Mouse (Mus musculus) layer of hippocampus, adult 11-12 months (tissue): Measurements from ENCODE around the gene Ccna1.

Source experiments
- DNase-seq: peaks from one replicate; pipeline ENCODE4 v3.0.0; 2022; ENCODE audit warnings: low spot score

Gene Ccna1

DNA sequence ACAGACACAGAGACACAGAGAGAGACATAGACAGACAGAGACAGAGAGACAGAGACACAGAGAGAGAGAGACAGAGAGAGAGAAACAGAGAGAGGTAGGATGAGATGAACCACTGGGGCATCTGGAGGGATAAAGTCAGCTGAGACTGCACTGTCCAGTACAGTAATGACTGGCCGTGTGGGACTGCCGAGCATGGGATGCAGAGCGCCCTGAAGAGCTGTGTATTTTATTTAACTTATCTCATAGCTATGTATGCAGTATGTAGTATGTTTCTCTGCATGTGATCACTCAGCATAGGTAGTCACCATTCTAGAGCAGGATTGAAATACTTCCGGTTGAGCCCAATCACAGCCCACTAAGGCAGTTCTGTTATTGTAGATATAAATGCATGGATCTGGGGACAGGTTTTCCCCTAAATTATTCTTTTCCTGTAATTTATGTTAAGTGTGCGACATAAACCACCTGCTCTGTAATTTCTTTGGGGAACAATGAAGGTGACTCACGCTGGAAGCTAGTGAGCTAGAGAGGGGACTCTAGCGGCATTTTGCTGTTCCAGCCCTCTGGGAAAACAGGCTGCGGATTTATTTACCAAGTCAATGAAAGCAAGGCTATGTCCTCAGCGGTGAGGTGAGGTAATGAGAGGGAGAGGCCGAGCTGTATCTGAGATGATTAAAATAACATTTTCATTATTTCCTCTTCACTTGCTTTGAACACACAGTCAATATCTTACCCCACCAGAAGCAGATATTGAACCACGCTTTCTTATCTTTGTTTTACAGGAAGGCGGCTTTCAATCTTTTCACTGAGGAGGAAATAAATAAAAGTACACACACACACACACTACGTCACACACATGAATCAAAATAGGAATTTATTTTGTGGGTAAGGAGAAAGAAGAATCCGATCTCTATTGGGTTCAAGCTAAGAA, 10.7 kb upstream of the Ccna1 start:
- no peak for DNase-seq

DNA sequence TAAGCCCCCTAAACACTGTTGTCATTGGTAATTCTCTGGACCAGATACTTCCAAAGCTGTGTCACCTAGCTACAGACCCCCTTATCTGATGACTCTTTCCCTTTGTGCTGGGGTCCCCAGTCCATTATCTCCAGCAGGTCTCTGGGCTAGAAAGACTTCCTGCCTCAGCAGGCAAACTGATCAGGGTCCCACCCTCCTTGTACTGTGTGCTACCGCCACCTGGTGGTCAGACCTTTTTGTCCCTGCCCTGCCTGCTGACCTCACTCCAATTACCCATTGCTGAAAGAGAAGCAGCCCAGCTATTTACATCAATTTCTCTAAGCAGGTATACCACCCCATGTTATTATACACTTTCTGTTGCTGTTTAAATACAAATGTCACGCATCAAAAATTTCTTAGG, 9.1 kb upstream of the Ccna1 start:
- DNase-seq: peak; percentile 82

DNA sequence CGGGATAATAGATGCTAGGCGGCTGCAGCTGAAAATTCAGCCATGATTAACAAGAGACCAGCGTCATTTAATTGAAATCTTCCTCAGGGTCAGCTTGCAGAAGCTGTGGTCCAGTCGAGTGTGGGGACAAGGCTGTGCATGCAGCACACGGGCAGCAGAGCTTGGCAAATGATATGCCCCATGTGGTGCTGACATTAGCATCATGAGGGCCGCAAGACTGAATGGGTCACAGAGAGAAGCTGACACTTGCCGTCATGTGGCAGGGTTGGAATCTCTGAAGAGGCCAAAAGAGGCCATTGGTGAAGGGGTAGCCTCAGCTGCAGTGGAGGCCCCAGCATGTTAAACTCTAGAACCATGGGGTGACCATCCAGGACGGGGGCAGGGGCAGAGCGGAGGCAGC, 7.4 kb upstream of the Ccna1 start:
- DNase-seq: no peak

DNA sequence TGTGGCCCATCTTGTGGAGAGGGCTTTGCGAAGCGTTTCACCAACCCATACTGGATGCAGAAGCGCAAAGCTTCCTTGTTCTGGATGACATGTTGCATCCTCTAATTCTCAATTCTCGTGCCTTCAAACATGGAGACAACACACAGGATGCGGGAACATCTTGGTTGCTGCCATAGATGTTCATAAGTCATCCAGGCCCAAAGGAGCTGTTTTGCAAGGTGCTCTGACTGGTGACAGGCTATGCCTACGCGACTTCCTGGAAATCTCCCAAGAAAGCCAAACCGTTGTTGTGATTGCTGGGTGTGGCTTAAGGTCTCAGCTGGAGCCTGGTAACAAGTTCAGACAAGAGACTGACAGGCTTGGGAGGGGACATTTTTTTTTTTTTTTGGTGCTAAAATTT, 1.1 kb upstream of the Ccna1 start:
- no peak for DNase-seq

DNA sequence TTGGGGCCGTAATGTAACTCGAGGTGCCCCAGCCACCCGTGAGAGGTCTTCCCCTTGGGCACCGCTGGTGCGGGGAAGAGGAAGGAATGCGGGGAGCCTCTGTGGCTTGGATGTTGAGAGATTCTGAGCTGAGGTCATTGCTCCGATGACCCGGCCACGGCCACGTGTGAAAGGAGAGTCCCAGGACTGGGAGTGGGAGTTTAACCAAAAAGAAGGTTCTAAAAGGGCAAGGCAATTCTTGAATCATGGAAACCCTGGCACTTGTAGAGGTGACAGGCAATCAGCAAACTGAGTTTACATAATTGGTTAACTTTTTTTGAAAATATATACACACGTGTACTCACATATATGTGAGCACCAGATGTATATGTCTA, 433 bp upstream of the Ccna1 start:
- DNase-seq: no peak

DNA sequence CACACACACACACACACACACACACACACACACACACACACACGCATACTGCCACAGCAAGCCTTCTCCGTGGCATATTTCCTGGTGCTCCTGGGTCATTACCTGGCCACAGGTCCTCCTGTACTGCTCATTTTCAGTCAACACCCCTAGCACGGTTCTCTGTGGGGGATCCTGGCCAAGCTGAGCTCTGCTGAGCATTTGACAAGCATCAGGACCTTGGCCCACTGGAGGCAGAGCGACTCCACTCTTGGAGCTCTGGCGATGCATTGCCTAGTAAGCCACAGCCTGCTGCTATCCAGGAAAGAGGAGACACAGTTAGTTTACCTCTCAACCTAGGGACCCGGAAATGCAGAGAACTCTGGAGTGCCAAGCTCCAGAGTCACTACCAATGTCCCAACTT, 1.1 kb downstream of the Ccna1 start:
- DNase-seq: no peak

DNA sequence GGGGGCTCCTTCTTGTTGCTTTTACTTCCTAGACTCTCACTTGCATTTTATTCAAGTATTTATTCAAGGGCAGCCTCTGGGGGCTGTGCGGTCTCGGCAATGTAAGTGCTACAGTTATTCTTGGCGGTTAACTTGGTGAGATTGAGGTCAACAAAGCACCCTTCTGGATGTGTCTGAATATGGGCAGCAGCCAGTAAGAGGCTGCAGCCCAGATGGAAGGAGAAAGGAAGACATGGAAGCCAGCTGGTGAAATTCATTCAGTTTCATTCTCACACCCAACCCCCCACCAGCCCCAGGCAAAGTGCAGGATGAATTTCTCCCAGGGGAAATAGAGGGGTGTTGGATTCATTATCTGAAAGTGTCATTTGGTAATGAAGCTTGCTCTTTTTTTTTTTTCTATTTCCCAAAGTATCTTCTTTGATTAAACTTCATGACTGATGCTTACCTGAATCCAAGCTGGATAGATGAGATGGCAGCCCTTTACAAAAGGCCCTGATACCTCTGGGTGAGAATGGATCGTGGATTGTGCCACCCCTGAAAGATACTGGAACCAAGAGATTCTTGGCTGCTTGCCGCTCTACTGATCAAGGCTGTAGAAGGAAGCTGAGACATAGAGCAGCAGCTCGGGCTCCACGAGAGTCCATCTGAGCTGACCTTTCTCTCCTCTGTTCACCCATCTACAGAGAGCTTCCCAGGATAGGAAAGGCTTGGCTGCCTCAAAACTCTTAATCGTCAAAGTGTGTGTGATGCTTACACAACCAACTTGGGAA, 10.5 kb downstream of the Ccna1 start:
- DNase-seq: peak; percentile 27

DNA sequence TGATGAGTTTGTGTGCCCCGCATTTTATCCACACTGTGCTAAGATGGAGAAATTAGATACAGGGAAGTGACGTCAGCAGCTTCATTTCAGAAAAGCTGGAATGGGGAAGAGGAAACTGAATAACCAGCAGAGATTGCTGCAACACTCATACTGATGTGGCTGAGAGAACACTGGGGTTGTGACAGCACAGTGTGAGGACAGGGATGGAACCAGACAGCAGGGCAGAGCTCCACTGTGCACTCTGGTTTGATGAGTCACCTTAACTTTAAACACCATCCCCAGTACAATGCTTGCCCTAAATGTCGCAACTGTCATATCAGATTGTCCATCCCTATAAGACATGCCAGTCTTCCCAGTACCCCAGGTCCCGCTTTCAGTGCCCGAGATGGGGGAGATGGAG, 17.7 kb downstream of the Ccna1 start:
- no peak for DNase-seq

DNA sequence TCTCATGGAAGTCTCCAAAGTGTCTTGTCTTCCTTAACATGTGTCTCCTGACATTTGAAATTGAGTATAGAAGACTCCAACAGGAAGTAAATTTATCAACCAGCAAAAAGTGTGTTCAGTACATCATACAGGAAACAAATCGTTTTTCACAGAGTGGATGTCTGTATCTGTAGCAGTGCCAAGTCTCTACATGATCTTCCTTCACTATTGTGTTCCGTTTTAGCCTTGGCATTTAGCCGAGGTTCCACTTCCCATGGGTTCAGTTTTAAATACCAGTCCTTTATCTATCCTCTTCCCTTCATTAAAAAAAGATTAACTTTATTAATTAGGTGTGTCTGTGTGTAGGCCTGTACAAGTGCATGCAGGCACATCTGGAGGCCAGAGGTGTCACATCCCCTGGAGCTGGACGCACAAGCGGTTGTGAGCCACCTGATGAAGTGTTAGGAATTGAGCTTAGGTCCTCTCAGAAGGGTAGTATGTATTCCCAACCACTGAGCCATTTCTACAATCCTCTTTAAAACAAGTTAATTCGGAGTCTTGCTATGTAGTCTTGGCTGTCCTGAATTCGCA, 27.9 kb downstream of the Ccna1 start:
- no peak for DNase-seq

DNA sequence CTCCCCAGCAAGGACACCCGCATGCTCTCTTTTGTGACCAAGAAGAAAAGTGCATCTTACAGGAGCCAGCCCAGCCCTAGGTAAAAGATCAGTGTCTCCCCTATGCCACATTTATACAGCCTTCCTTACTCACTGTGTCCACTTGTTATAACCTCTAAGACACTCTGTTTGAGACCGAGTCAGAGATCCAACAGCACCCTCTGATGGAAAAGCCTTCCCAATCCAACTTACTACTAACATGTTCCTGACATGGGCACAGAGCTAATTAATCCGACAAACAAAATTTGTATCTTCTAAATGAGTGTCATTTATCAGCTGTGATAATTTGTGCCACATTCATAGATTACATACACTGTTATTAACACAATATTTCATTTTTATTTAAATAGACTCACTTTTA, 29.8 kb downstream of the Ccna1 start:
- no peak for DNase-seq

DNA sequence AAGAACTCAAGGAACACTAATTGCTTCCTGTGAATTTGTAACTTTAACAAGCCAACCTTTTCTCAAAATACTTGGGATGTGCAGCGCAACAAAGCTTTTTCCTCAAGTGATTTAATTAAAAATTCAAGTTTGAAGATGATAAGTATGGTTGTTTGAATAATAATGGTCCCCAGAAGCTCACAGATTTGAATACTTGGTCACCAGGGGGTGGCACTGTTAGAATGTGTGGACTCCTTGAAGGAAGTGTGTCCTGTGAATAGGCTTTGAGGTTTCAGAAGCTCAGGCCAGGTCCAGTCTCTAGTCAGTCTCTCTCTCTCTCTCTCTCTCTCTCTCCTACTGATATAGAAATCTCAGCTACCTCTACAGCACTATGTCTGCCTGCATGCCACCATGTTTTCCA, 32.0 kb downstream of the Ccna1 start:
- no peak for DNase-seq

DNA sequence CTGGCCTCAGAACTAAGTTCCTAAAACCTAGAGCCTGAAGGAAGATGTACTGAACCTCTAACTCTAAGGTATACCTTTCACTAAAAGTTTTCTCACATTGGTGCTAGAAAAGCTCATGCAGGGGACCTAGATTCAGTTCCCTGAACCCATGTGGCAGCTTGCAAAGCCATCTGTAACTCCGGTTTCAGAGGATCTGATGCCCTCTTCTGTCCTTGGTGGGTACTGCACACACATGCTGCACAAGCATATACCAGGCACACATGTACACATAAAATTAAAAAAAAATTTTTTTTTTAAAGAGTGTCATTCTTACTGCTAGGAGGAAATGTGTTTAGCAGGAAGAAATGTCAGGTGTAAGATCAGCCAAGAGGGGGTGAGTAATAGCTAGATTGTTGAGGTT, 33.1 kb downstream of the Ccna1 start:
- DNase-seq: no peak

DNA sequence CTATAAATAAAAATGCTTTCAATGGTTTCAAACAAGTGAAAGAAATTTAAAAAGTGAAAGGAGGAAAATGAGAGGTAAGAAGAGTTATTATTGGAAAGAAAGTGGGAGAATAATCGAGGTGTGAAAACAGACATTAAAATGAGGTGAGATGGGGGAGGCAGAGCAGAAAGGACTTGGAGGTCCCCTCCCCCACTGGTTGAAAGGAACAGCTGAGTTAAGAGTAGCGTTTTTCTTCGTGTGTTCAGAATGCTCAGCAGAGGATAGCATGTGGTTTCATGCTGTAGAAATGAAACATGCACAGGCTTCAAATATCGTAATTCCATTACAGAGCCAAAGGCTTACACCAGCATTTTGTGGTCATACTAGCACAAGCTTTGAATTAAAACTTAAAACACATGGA, 42.8 kb downstream of the Ccna1 start:
- no peak for DNase-seq

DNA sequence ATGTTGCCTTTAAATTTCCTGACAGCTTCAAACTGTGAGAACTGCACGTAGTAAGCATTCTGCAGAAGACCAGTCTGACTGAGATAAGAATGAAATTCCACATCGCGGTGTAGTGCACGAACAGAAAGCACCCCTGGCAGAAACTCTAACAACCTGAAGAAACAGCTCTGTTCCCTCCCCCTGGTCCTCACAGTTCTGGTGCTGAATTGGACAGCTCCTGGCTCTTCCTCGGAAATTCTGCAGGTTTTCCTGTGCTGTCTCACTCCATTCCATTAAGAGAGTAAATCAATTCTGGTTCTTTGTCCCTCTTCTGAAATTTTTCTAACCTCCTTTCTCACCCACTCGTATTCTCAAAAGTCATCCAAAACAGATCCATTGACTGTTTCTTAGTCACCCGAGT, 43.6 kb downstream of the Ccna1 start:
- DNase-seq: no peak

DNA sequence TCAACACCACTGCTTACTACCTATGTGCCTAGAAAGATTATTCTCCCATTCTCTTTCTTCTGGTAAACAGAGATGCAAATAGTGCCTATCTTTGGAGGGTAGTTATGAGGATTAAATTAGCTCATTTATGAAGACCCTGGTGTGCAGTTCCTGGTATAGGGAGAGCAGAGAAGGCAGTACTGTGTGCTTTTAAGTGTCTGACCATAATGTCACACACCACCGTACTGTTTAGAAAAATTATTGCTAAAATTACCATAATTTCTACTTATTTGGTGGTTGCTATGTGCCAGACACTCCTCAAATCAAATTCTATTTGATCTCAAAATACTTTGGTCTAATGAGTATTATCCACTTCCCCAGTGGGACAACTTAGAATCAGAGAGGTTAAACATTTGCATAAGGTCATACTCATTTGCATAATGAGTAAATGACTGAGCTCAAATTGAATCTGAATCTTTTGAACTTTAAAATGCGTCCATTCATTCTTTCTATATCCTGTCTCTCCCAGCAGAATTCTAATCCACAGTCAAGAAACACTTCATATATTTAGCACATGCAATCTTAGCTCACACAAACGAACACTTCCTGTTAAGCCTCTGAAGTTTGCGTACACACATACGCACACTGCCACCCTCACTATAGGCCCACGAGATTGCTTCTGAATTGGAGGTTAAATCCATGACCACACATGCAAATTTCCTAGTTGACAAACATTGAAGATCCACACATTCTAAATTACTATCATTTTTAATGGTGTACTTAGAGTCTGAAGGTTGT, 46.1 kb downstream of the Ccna1 start:
- DNase-seq: no peak

DNA sequence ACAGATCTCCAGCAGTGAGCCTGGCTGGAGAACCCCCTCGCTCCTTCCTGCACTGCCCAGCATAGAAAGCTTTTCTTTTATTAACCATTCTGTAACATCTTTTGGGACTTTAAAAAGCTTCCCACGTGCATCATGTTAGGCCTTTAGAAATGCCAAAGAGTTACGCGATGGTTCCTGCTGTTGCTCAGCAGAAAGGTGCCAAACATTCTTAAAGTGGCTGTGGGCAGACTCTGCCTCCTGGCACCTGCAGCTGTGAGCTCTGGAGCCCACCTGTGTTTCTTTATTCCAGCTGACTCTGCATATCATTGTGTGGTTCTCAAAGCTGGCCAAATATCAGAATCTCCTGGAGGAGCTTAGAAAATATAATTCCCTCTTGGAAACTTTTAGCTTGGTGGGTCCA, 51.3 kb downstream of the Ccna1 start:
- peak; percentile 30 for DNase-seq

DNA sequence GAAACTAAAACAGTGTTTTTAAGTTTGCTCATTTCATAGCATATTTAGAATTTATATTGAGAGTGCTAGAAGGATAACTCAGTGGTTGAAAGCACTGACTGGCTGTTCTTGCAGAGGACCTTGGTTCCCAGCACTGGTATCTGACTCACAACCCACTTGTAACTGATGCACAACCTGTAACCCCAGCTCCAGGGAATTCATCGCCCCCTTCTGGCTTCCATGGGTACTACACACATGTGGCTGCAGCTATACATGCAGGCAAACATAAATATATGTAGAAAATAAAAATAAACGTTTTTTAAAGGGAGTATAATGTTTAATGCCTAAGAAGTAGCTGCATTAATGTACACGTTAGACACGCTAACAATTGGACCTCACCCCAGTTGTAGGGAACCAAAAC, 53.6 kb downstream of the Ccna1 start:
- no peak for DNase-seq
